Mouse (Mus musculus) liver, embryonic 12.5 days (tissue): ENCODE measurements around the gene Cfap99. TPM values are rescaled to one million over a fixed set of nuclear protein-coding genes. Genes with fewer than 3 reads are reported as not detected.

ENCODE experiments used
- ATAC-seq: fragments of 200-750 bp; cut with Nextera tagmentation; 2 replicates; pipeline ENCODE4 v1.8.0; 2017; ENCODE audit warnings: moderate number of reproducible peaks, mild to moderate bottlenecking, moderate library complexity
- H3K27ac ChIP-seq: fragments of 300-500 bp; sonication (generic); 2 replicates; pipeline ENCODE4 v1.5.1; 2016; ENCODE audit warnings: mild to moderate bottlenecking
- H3K27me3 ChIP-seq: fragments of 300-500 bp; sonication (generic); replicated peaks from 2 replicates; pipeline ENCODE4 v1.6.1; 2016; ENCODE audit warnings: mild to moderate bottlenecking, moderate library complexity
- H3K36me3 ChIP-seq: fragments of 300-500 bp; sonication (generic); 2 replicates; pipeline ENCODE4 v1.6.1; 2016; ENCODE audit warnings: mild to moderate bottlenecking, moderate library complexity
- H3K4me1 ChIP-seq: fragments of 300-500 bp; sonication (generic); 2 replicates; pipeline ENCODE4 v1.6.1; 2016
- H3K4me2 ChIP-seq: fragments of 300-500 bp; sonication (generic); 2 replicates; pipeline ENCODE4 v1.6.1; 2016; ENCODE audit warnings: mild to moderate bottlenecking, moderate library complexity
- H3K4me3 ChIP-seq: fragments of 300-500 bp; sonication (generic); 2 replicates; pipeline ENCODE4 v1.5.1; 2016; ENCODE audit warnings: mild to moderate bottlenecking, moderate library complexity
- H3K9ac ChIP-seq: fragments of 300-500 bp; sonication (generic); 2 replicates; pipeline ENCODE4 v1.6.1; 2016; ENCODE audit warnings: mild to moderate bottlenecking, moderate library complexity
- H3K9me3 ChIP-seq: fragments of 300-500 bp; sonication (generic); replicated peaks from 2 replicates; pipeline ENCODE4 v1.6.1; 2016; ENCODE audit warnings: mild to moderate bottlenecking, moderate library complexity
- WGBS: fragments of 180-500 bp; shearing (Covaris S2); methylation state at CpG from one replicate; pipeline ENCODE4 v1.1.7; 2016; ENCODE audit not compliant: insufficient replicate concordance; 5-methylcytosine and 5-hydroxymethylcytosine counted together
- polyA plus RNA-seq: library from polyadenylated mRNA; unstranded; fragments of >200 nt; fragmentation: Nextera tagmentation; extraction: Ambion mirVana; gene quantifications from 2 replicates; pipeline ENCODE4 v1.2.1, GENCODE M21; 2016

Cfap99 gene
- polyA plus RNA-seq, 1 experiment from 2014 or later: not detected

- Histone ChIP-seq H3K27me3 (no peaks in the 10 kb centered on the region; the same call in 1 of the 2 replicates), H3K9ac (no peak overlapping the region), H3K4me3 (no peak overlapping the region), H3K36me3 (no peaks in the 10 kb centered on the region), H3K9me3 (no peaks in the 10 kb centered on the region), H3K4me1 (no peaks in the 10 kb centered on the region), H3K4me2 (no peak overlapping the region), H3K27ac (no peak overlapping the region)
- 56% methylated on average over 3 of the region's 3 CpGs for WGBS
- no peak for ATAC-seq
Observed at GRCm38 (mm10) chr5:34259172-34259816, 29.1 kb upstream of the Cfap99 start.

GRCm38 (mm10) chr5:34266065-34266464, 22.3 kb upstream of the Cfap99 start:
- Histone ChIP-seq H3K4me3 (no peak overlapping the region), H3K9me3 (no peaks in the 10 kb centered on the region), H3K27ac (no peak overlapping the region), H3K27me3 (no peaks in the 10 kb centered on the region), H3K9ac (no peak overlapping the region), H3K36me3 (no peaks in the 10 kb centered on the region), H3K4me1 (peaks cover 25% of the 10 kb centered on the region), H3K4me2 (no peak overlapping the region)
- no peak for ATAC-seq
- WGBS: 52% methylated on average over 4 of the region's 4 CpGs

- 63% methylated on average over 16 of the region's 16 CpGs for WGBS
- ATAC-seq: peak; percentile 57
- Histone ChIP-seq H3K4me2 (peak overlapping the region; percentile 51), H3K36me3 (no peaks in the 10 kb centered on the region), H3K27me3 (no peaks in the 10 kb centered on the region), H3K9me3 (no peaks in the 10 kb centered on the region), H3K4me1 (peaks cover 25% of the 10 kb centered on the region), H3K4me3 (no peak overlapping the region), H3K27ac (peak overlapping the region; percentile 33; the same call in 1 of the 2 replicates), H3K9ac (no peak overlapping the region)
Observed at GRCm38 (mm10) chr5:34269197-34269920, 19.0 kb upstream of the Cfap99 start.

GRCm38 (mm10) chr5:34269921-34270465, 18.4 kb upstream of the Cfap99 start:
- peaks cover 25% of the 10 kb centered on the region for H3K4me1 ChIP-seq
- H3K27me3 ChIP-seq: no peaks in the 10 kb centered on the region
- no peaks in the 10 kb centered on the region for H3K9me3 ChIP-seq
- 30% methylated on average over 12 of the region's 12 CpGs for WGBS
- H3K4me3 ChIP-seq: no peak overlapping the region
- H3K4me2 ChIP-seq: peak overlapping the region; percentile 51
- peak overlapping the region; percentile 2; the same call in 1 of the 2 replicates for H3K9ac ChIP-seq
- ATAC-seq: peak; percentile 72
- H3K36me3 ChIP-seq: no peaks in the 10 kb centered on the region
- peak overlapping the region; percentile 33; the same call in 1 of the 2 replicates for H3K27ac ChIP-seq

- no peak overlapping the region for H3K9ac ChIP-seq
- peaks cover 19% of the 10 kb centered on the region for H3K4me1 ChIP-seq
- H3K27me3 ChIP-seq: no peaks in the 10 kb centered on the region; the same call in 1 of the 2 replicates
- no peak overlapping the region for H3K4me2 ChIP-seq
- no peak for ATAC-seq
- WGBS: 24% methylated on average over 4 of the region's 4 CpGs
- no peak overlapping the region for H3K4me3 ChIP-seq
- H3K9me3 ChIP-seq: no peaks in the 10 kb centered on the region
- no peak overlapping the region for H3K27ac ChIP-seq
- no peaks in the 10 kb centered on the region for H3K36me3 ChIP-seq
Observed at GRCm38 (mm10) chr5:34271743-34272142, 16.7 kb upstream of the Cfap99 start.

- H3K9me3 ChIP-seq: no peaks in the 10 kb centered on the region
- peaks cover 19% of the 10 kb centered on the region for H3K4me1 ChIP-seq
- H3K27ac ChIP-seq: no peak overlapping the region
- no peak overlapping the region for H3K4me3 ChIP-seq
- H3K36me3 ChIP-seq: no peaks in the 10 kb centered on the region
- no peak overlapping the region for H3K9ac ChIP-seq
- H3K27me3 ChIP-seq: no peaks in the 10 kb centered on the region; the same call in 1 of the 2 replicates
- no peak overlapping the region for H3K4me2 ChIP-seq
- no peak for ATAC-seq
- 71% methylated on average over 5 of the region's 5 CpGs for WGBS
Observed at GRCm38 (mm10) chr5:34273251-34273681, 15.1 kb upstream of the Cfap99 start.

GRCm38 (mm10) chr5:34274268-34274667, 14.1 kb upstream of the Cfap99 start:
- Histone ChIP-seq H3K9ac (no peak overlapping the region), H3K9me3 (no peaks in the 10 kb centered on the region), H3K27me3 (no peaks in the 10 kb centered on the region; the same call in 1 of the 2 replicates), H3K4me2 (no peak overlapping the region), H3K4me1 (peaks cover 15% of the 10 kb centered on the region), H3K36me3 (no peaks in the 10 kb centered on the region), H3K27ac (no peak overlapping the region), H3K4me3 (no peak overlapping the region)
- ATAC-seq: no peak
- 78% methylated on average over 3 of the region's 3 CpGs for WGBS

- Histone ChIP-seq H3K36me3 (no peaks in the 10 kb centered on the region), H3K4me1 (peaks cover 10% of the 10 kb centered on the region), H3K4me3 (no peak overlapping the region), H3K27ac (no peak overlapping the region), H3K27me3 (peaks cover 3% of the 10 kb centered on the region; the same call in 1 of the 2 replicates), H3K4me2 (no peak overlapping the region), H3K9ac (no peak overlapping the region), H3K9me3 (no peaks in the 10 kb centered on the region)
- WGBS: 69% methylated on average over 10 of the region's 10 CpGs
- no peak for ATAC-seq
Observed at GRCm38 (mm10) chr5:34274676-34275293, 13.6 kb upstream of the Cfap99 start.

GRCm38 (mm10) chr5:34276191-34276590, 12.2 kb upstream of the Cfap99 start:
- ATAC-seq: no peak
- no peaks in the 10 kb centered on the region for H3K36me3 ChIP-seq
- no peak overlapping the region for H3K4me2 ChIP-seq
- no peak overlapping the region for H3K27ac ChIP-seq
- 60% methylated on average over 7 of the region's 7 CpGs for WGBS
- H3K4me1 ChIP-seq: peaks cover 2% of the 10 kb centered on the region; the same call in 1 of the 2 replicates
- H3K4me3 ChIP-seq: no peak overlapping the region
- no peak overlapping the region for H3K9ac ChIP-seq
- H3K9me3 ChIP-seq: no peaks in the 10 kb centered on the region
- H3K27me3 ChIP-seq: peaks cover 8% of the 10 kb centered on the region; the same call in 1 of the 2 replicates

- Histone ChIP-seq H3K27ac (no peak overlapping the region), H3K4me2 (no peak overlapping the region), H3K4me1 (peaks cover 6% of the 10 kb centered on the region; the same call in 1 of the 2 replicates), H3K9me3 (no peaks in the 10 kb centered on the region), H3K4me3 (no peak overlapping the region), H3K9ac (no peak overlapping the region), H3K36me3 (no peaks in the 10 kb centered on the region), H3K27me3 (peaks cover 8% of the 10 kb centered on the region; the same call in 1 of the 2 replicates)
- ATAC-seq: no peak
- 72% methylated on average over 6 of the region's 6 CpGs for WGBS
Observed at GRCm38 (mm10) chr5:34276746-34277145, 11.7 kb upstream of the Cfap99 start.

- WGBS: 47% methylated on average over 4 of the region's 4 CpGs
- no peak for ATAC-seq
- Histone ChIP-seq H3K27ac (no peak overlapping the region), H3K9me3 (no peaks in the 10 kb centered on the region), H3K9ac (no peak overlapping the region), H3K4me1 (peaks cover 16% of the 10 kb centered on the region; the same call in 1 of the 2 replicates), H3K36me3 (no peaks in the 10 kb centered on the region), H3K4me2 (no peak overlapping the region), H3K4me3 (no peak overlapping the region), H3K27me3 (peaks cover 11% of the 10 kb centered on the region; the same call in 1 of the 2 replicates)
Observed at GRCm38 (mm10) chr5:34278058-34278457, 10.3 kb upstream of the Cfap99 start.
